Mouse (Mus musculus): ENCODE data around the gene Mc1r. TPM values are rescaled to one million over a fixed set of nuclear protein-coding genes. Genes with fewer than 3 reads are reported as not detected.
"Not testable (repeated sequence)": the region's sequence is repeated elsewhere in the genome, so short reads cannot be mapped to it uniquely, and the experiment has no call there.

Mc1r gene
- total RNA-seq, 2 experiments from 2014 or later = not detected

DNA sequence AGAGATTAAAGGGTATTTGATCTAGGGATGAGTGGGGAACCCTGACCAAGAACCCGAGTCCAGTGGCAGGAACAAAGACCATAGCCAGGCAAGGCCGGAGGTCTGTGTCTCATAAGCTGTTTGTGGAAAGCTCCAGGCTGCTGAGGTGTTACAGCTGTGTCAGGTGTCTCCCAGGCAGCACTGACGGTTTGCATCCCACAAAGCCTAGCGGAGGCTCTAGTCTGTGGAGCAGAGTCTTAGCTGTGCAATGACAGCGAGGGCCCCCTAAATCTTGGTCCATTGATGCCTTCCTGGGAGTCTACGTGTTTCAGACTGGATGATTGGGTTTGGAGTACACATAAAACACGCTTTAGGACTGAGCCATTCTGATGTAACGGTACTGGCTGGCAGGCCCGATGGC, 5.0 kb upstream of the Mc1r start:
- TF ChIP-seq CTCF (conservative IDR thresholded peaks at IDR 0.05) = no peak
- Histone ChIP-seq H3K4me3 (no peak overlapping the region), H3K27ac (no peak overlapping the region)
- no peak for DNase-seq (ENCODE audit: low spot score in 2 of 2)

DNA sequence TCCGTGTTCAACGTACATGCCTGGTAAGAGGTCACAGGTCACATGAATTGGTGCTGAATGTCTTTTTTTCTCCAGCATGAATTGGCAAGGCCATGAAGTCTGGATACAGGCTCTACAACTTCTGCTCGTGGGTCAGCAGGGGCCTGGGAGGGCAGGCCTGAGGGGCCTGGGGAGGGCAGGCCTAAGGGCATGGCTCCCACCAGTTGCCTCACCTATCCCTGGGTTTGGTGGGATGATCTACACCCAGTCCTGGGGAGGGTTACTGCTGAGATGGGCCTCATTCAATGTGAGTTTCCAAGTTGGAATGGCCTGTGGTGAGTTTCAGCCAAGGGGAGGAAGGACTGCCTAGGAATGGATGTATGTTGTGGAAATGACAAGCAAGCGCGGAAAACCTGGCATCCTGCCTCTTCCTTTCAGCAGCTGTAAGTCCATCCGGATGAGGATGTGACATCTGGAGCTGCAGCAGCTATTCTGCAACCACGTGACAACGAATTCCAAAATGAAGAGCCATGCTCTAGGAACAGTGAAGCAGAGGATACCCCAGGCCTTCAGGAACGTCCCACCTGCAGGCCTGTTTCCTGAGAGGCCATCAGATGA, 4.1 kb upstream of the Mc1r start:
- no peak for TF ChIP-seq CTCF (conservative IDR thresholded peaks at IDR 0.05)
- DNase-seq (ENCODE audit: low spot score in 2 of 2) = no peak
- Histone ChIP-seq H3K4me3 (no peak overlapping the region), H3K27ac (no peak overlapping the region)

GRCm38 (mm10) chr8:123404521-123404920, 2.4 kb upstream of the Mc1r start:
- TF ChIP-seq CTCF (conservative IDR thresholded peaks at IDR 0.05) = no peak
- DNase-seq (ENCODE audit: low spot score in 2 of 2) = no peak

GRCm38 (mm10) chr8:123407612-123408011, 705 bp downstream of the Mc1r start:
- no peak for DNase-seq (ENCODE audit: low spot score in 2 of 2)
- H3K4me3 ChIP-seq = no peak overlapping the region
- H3K27ac ChIP-seq = no peak overlapping the region
- no peak for TF ChIP-seq CTCF (conservative IDR thresholded peaks at IDR 0.05)

More at GRCm38 (mm10) chr8:123404521-123404920, 2.4 kb upstream of the Mc1r start:
- no peak overlapping the region for H3K4me3 ChIP-seq
- H3K27ac ChIP-seq = no peak overlapping the region

DNA sequence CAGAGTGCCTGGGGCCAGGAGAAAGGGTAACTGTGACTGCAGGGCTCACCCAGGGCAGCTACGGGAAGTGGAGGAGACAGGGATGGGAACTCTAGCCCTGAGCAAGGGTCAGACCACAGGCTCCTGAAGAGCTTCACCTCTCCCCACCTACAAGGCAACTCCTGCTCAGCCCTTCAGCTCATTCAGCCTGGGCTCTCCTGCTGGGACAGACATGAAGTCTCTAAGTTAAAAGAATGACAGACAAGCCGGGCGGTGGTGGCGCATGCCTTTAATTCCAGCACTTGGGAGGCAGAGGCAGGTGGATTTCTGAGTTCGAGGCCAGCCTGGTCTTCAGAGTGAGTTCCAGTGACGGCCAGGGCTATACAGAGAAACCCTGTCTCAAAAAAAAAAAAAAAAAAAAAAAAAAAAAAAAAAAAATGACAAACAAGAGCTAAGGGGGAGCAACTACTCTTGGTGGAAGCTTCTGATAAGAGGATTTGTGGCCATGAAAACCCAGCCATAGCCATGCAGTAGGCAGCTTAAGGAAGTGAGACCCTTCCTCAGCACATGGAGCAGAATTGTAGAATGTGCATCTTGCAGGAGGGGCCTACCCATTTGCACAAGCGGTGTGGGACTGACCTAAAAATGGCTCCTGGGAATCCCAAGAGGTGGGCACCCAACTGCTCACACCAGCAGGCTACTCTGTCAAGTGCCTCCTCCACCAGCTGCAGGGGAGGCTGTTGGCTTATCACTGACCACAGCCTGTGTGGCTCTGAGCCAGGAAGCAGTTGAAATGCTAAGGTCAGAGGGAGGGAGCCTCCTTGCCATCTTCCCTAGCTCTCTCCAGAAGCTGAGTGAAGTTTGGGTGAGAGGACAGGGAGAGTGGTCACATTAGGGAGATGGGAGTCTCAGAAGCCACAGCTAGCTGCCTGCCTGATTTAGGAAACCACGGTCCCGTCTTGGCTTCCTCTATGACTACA, 2.0 kb downstream of the Mc1r start:
- TF ChIP-seq CTCF (conservative IDR thresholded peaks at IDR 0.05) = no peak
- DNase-seq (ENCODE audit: low spot score in 2 of 2) = no peak
- Histone ChIP-seq H3K27ac (no peak overlapping the region), H3K4me3 (no peak overlapping the region)

GRCm38 (mm10) chr8:123410049-123410587, 3.2 kb downstream of the Mc1r start:
- no peak for TF ChIP-seq CTCF (conservative IDR thresholded peaks at IDR 0.05)
- DNase-seq (ENCODE audit: low spot score in 2 of 2) = no peak
- Histone ChIP-seq H3K27ac (no peak overlapping the region), H3K4me3 (no peak overlapping the region)

DNA sequence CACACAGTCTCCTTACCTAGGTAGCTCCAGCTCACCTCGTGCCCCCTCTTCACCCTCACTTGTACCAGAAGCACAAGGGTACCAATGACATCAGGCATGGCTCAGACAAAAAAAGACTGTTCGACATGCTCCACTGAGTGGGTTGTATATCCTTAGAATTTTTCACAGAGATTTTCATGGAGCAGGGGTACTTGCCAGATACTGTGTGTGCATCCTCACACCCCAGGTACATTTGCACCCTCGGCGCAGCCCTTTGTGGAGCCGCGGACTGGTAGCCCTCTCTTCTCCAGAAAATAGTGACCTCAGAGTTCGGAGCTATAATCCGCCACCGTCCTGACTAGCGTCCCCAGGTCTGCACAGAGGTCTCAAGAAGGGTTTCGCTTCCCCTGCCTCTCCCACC, 3.9 kb downstream of the Mc1r start:
- no peak for DNase-seq (ENCODE audit: low spot score in 2 of 2)
- H3K4me3 ChIP-seq = peak overlapping the region; percentile 80
- peak overlapping the region; percentile 92 for H3K27ac ChIP-seq
- TF ChIP-seq CTCF (conservative IDR thresholded peaks at IDR 0.05) = no peak

GRCm38 (mm10) chr8:123411246-123411645, 4.3 kb downstream of the Mc1r start, which contains the start of gene Tubb3:
Gene Tubb3 (plus strand): TSS chr8:123411424.
- DNase-seq (ENCODE audit: low spot score in 2 of 2) = peak; percentile 90 to 93
- H3K4me3 ChIP-seq = peak within 1 kb of the TSS; percentile 80
- H3K27ac ChIP-seq = peak within 1 kb of the TSS; percentile 92
- no peak for TF ChIP-seq CTCF (conservative IDR thresholded peaks at IDR 0.05)

GRCm38 (mm10) chr8:123411781-123412327, 4.9 kb downstream of the Mc1r start:
- DNase-seq (ENCODE audit: low spot score in 2 of 2) = no peak
- TF ChIP-seq CTCF (conservative IDR thresholded peaks at IDR 0.05) = no peak
- H3K4me3 ChIP-seq = peak overlapping the region; percentile 80
- peak overlapping the region; percentile 92 for H3K27ac ChIP-seq

GRCm38 (mm10) chr8:123412560-123413170, 5.8 kb downstream of the Mc1r start:
- Histone ChIP-seq H3K27ac (peak overlapping the region; percentile 92), H3K4me3 (peak overlapping the region; percentile 80)
- TF ChIP-seq CTCF (conservative IDR thresholded peaks at IDR 0.05) = no peak
- DNase-seq (ENCODE audit: low spot score in 2 of 2) = peak; percentile 77 to 92

DNA sequence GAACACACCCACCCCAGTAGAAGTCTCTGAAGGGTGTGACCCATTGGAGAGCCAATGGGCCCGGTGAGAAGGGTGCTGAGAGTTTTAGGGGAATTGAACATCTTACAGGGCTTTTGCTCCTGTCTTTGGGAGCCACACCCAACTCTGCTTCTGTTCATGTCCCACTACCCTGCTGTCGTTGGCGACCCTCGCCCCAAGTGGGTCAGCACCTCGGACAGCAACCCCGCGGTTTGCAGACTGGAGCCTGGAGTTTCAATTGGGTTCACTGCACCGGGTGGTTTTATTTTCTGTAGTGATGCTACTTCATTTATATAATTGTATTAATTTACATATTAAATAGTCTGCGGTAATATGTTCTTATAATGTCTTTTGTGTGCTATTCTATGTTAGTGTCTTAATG, 7.3 kb downstream of the Mc1r start:
- H3K27ac ChIP-seq = no peak overlapping the region; the same call in 1 of the 2 replicates
- TF ChIP-seq CTCF (conservative IDR thresholded peaks at IDR 0.05) = no peak
- no peak for DNase-seq (ENCODE audit: low spot score in 2 of 2)
- peak overlapping the region; percentile 80 for H3K4me3 ChIP-seq

DNA sequence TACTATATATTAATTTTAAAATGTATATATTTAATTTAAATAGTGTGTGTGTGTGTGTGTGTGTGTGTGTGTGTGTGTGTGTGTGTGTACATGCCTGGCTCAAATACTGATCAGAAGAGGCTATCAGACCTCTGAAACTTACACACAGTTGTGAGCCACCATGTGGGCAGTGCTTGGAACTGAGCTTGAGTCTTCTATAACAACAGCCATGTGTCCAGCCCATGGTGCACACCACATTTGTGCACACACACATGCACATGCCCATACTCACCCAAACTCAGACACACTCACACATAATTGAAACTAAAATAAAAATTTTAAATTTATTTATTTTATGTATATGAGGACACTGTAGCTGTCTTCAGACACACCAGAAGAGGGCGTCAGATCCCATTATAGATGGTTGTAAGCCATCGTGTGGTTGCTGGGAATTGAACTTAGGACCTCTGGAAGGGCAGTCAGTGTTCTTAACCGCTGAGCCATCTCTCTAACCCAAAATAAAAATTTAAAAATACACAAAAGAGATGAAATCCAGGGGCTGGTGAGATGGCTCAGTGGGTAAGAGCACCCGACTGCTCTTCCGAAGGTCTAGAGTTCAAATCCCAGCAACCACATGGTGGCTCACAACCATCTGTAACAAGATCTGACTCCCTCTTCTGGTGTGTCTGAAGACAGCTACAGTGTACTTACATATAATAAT, 8.2 kb downstream of the Mc1r start:
- H3K4me3 ChIP-seq; DNase-seq (ENCODE audit: low spot score in 2 of 2); H3K27ac ChIP-seq: not testable (repeated sequence)
- peak; percentile 50 for TF ChIP-seq CTCF (conservative IDR thresholded peaks at IDR 0.05)

Data from layer of hippocampus, adult 2 months (tissue).